Mouse (Mus musculus): ENCODE results near the gene Zfp661.
"Not testable (repeated sequence)": the region's sequence is repeated elsewhere in the genome, so short reads cannot be mapped to it uniquely, and the experiment has no call there.

DNA sequence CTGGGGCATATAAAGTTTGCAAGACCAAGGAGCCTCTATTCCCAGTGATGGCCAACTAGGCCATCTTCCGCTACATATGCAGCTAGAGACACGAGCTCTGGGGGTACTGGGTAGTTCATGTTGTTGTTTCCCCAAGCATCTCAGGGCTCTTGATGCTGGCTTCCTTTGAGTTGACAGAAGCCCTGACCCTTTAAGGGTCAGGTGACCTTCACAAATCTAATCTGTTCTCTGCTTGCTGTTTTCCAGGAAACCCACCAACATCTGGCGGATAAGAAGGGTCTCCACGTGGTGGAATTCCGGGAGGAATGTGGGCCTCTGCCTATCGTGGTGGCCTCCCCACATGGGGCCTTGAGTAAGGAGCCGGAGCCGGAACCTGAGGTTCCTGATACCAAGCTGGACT, 16.5 kb upstream of the Zfp661 start:
- TF ChIP-seq CTCF (IDR thresholded peaks at IDR 0.05; ENCODE audit: low read depth, low read length); POLR2A (IDR thresholded peaks at IDR 0.05; ENCODE audit: extremely low read depth, insufficient read depth, low read length): not testable (repeated sequence)

Measured in liver, adult 2 months (tissue).